Comparison of ENCODE assay signal across 9 mouse cellular contexts in genomic region chr13:36295848-36296247, GRCm38 (mm10).
DNase-seq lines count a peak whose midpoint lies in the region; ATAC-seq and TF ChIP-seq lines count a peak whose summit lies in the region.
"Had no signal": no experiment of that assay in that cellular context is flagged by ENCODE, and none has a peak within 500 bp of the region (broad histone marks: within the 10 kb centered on the region; RNA-seq: fewer than 3 reads in every experiment).

No protein-coding gene starts in this region.

- peak; percentile 71 for ATAC-seq in forebrain, embryonic 13.5 days
- ATAC-seq in neural tube, embryonic 15.5 days (ENCODE audit: low FRiP score): no peak
- ATAC-seq in activated CD4-positive, CD25-positive, alpha-beta regulatory T cell, adult 4 months: no peak

- H3K27ac ChIP-seq in forebrain, embryonic 13.5 days: peak overlapping the region; percentile 82
- peak overlapping the region; percentile 41; the same call in 1 of the 2 replicates for H3K27ac ChIP-seq in neural tube, embryonic 15.5 days (replicated peaks)
- H3K27ac ChIP-seq in thymus, adult 2 months (ENCODE audit: control insufficient read depth, insufficient read depth, low read length): no peak overlapping the region
- H3K27ac ChIP-seq: left cerebral cortex, adult 2 months had no signal

- peaks cover 61% of the 10 kb centered on the region for H3K4me1 ChIP-seq in forebrain, embryonic 13.5 days
- H3K4me1 ChIP-seq in neural tube, embryonic 15.5 days: peaks cover 23% of the 10 kb centered on the region
- H3K4me1 ChIP-seq in thymus, adult 2 months (replicated peaks; ENCODE audit: control insufficient read depth, insufficient read depth, low read length): no peaks in the 10 kb centered on the region

- intact Hi-C loops in heart, postnatal 25 days (cut with DNase I): no loop called here

- H3K36me3 ChIP-seq in forebrain, embryonic 13.5 days (ENCODE audit: poor library complexity, severe bottlenecking): no peaks in the 10 kb centered on the region
- no peaks in the 10 kb centered on the region for H3K36me3 ChIP-seq in neural tube, embryonic 15.5 days
- no peaks in the 10 kb centered on the region for H3K36me3 ChIP-seq in thymus, adult 2 months (ENCODE audit: control insufficient read depth, insufficient read depth, low read length)

- H3K4me2 ChIP-seq in forebrain, embryonic 13.5 days: no peak overlapping the region
- H3K4me2 ChIP-seq in neural tube, embryonic 15.5 days: no peak overlapping the region

- no peaks in the 10 kb centered on the region for H3K27me3 ChIP-seq in forebrain, embryonic 13.5 days
- no peaks in the 10 kb centered on the region for H3K27me3 ChIP-seq in neural tube, embryonic 15.5 days (replicated peaks)
- no peaks in the 10 kb centered on the region for H3K27me3 ChIP-seq in thymus, adult 2 months (ENCODE audit: control insufficient read depth, insufficient read depth, low read length)

- 9% methylated on average over 6 of the region's 6 CpGs for WGBS in forebrain, embryonic 13.5 days
- WGBS in neural tube, embryonic 15.5 days: 35% methylated on average over 6 of the region's 6 CpGs
- 88% methylated on average over 6 of the region's 6 CpGs for WGBS in thymus, adult 2 months

- no peak for TF ChIP-seq CTCF in thymus, adult 2 months (IDR thresholded peaks at IDR 0.05; ENCODE audit: borderline replicate concordance, control insufficient read depth, extremely low read depth, insufficient read depth, low read length, poor library complexity)

- no peak for TF ChIP-seq POLR2A in thymus, adult 2 months (IDR thresholded peaks at IDR 0.05; ENCODE audit: control insufficient read depth, extremely low read depth, insufficient read depth, low read length, poor library complexity)

- peak; percentile 46 for DNase-seq in urinary bladder, postnatal 14 days (ENCODE audit: low spot score)
- DNase-seq in urinary bladder, adult 2 months (ENCODE audit: low spot score): no peak
- peak; percentile 22 for DNase-seq in heart, postnatal 25 days (ENCODE audit: low spot score)
- DNase-seq in layer of hippocampus, postnatal 10 days (ENCODE audit: low spot score in 2 of 2): peak; percentile 49 to 59
- DNase-seq in thymus, adult 2 months: no peak

- no peak overlapping the region for H3K4me3 ChIP-seq in forebrain, embryonic 13.5 days
- no peak overlapping the region for H3K4me3 ChIP-seq in neural tube, embryonic 15.5 days (replicated peaks)
- no peak overlapping the region for H3K4me3 ChIP-seq in thymus, adult 2 months (ENCODE audit: control insufficient read depth, insufficient read depth, low read length)
- H3K4me3 ChIP-seq: left cerebral cortex, adult 2 months had no signal

- no peaks in the 10 kb centered on the region for H3K9me3 ChIP-seq in forebrain, embryonic 13.5 days (replicated peaks)
- no peaks in the 10 kb centered on the region for H3K9me3 ChIP-seq in neural tube, embryonic 15.5 days (replicated peaks)

- H3K9ac ChIP-seq in forebrain, embryonic 13.5 days: no peak overlapping the region
- no peak overlapping the region for H3K9ac ChIP-seq in neural tube, embryonic 15.5 days (replicated peaks)

Comparison
In these comparisons a context has a peak if more than half of its experiments do, and no peak if none do; other contexts are left out.
1. DNase-seq: peak in urinary bladder, postnatal 14 days (single experiment), heart, postnatal 25 days (single experiment) and layer of hippocampus, postnatal 10 days (2 of 2); none in urinary bladder, adult 2 months (single experiment) and thymus, adult 2 months (single experiment).